Mouse (Mus musculus): ENCODE measurements at regions not wholly inside any gene's neighbourhood (a gene's known extent, or its start where the extent isn't known, plus 50 kb on each side); places are given as distances from the start of the nearest gene placed in this dataset.

- no peaks in the 10 kb centered on the region for H3K27me3 ChIP-seq (ENCODE audit: control insufficient read depth, insufficient read depth, low read length)
- no peak overlapping the region for H3K4me2 ChIP-seq (ENCODE audit: low read depth)
- ATAC-seq (ENCODE audit: insufficient read depth) (no peak), DNase-seq (ENCODE audit: low read depth in 3 of 3, low spot score in 3 of 3) (no peak)
- H3K4me1 ChIP-seq (replicated peaks; ENCODE audit: control insufficient read depth in 2 of 2, insufficient read depth in 2 of 2, low read length in 1 of 2): no peaks in the 10 kb centered on the region
- H3K4me3 ChIP-seq (ENCODE audit: insufficient read depth in 1 of 2, low read depth in 2 of 2, low read length in 2 of 2): no peak overlapping the region
- no peak overlapping the region for H3K27ac ChIP-seq
- H3K9me3 ChIP-seq (ENCODE audit: control insufficient read depth, low read length): no peaks in the 10 kb centered on the region
- no peaks in the 10 kb centered on the region for H3K36me3 ChIP-seq (replicated peaks; ENCODE audit: control insufficient read depth, insufficient read depth, low read depth)
- WGBS (ENCODE audit: insufficient replicate concordance): 35% methylated on average over 2 of the region's 2 CpGs
- no peak for TF ChIP-seq EP300 (IDR thresholded peaks at IDR 0.05; ENCODE audit: low read depth)
- no peak for TF ChIP-seq CTCF (IDR thresholded peaks at IDR 0.05; ENCODE audit: low read depth)
- no peak overlapping the region for H3K9ac ChIP-seq (replicated peaks)
Measured at GRCm38 (mm10) chr11:25391649-25392048, 818.9 kb downstream of the 5730522E02Rik start.

DNA sequence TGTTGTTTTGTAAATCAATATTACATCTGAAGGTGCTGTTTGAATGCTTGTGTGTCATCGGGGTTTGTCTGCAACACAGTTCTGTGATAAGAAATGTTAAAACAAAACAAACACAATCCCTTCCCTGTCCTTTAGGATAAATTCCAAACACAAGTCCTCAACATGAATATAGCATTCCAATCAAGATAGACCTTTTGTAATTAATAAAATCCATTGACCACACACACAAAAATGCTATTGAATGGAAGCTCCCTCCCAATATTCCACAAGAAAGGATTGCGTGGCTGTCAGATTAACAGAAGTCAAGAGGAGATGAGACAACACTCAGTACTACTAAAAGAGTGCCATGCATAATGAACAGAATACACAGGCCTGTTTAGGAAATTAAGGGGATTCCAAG is 843.5 kb downstream of the 5730522E02Rik start:
- Histone ChIP-seq H3K27ac (no peak overlapping the region), H3K27me3 (ENCODE audit: control insufficient read depth, insufficient read depth, low read length) (no peaks in the 10 kb centered on the region), H3K4me2 (ENCODE audit: low read depth) (no peak overlapping the region), H3K9ac (replicated peaks) (no peak overlapping the region), H3K4me1 (replicated peaks; ENCODE audit: control insufficient read depth in 2 of 2, insufficient read depth in 2 of 2, low read length in 1 of 2) (no peaks in the 10 kb centered on the region), H3K9me3 (ENCODE audit: control insufficient read depth, low read length) (no peaks in the 10 kb centered on the region), H3K4me3 (ENCODE audit: insufficient read depth in 1 of 2, low read depth in 2 of 2, low read length in 2 of 2) (no peak overlapping the region), H3K36me3 (replicated peaks; ENCODE audit: control insufficient read depth, insufficient read depth, low read depth) (no peaks in the 10 kb centered on the region)
- WGBS (ENCODE audit: insufficient replicate concordance): 61% methylated on average over 2 of the region's 2 CpGs
- TF ChIP-seq CTCF (IDR thresholded peaks at IDR 0.05; ENCODE audit: low read depth): no peak
- no peak for TF ChIP-seq EP300 (IDR thresholded peaks at IDR 0.05; ENCODE audit: low read depth)
- ATAC-seq (ENCODE audit: insufficient read depth) (no peak), DNase-seq (ENCODE audit: low read depth in 3 of 3, low spot score in 3 of 3) (no peak)

DNA sequence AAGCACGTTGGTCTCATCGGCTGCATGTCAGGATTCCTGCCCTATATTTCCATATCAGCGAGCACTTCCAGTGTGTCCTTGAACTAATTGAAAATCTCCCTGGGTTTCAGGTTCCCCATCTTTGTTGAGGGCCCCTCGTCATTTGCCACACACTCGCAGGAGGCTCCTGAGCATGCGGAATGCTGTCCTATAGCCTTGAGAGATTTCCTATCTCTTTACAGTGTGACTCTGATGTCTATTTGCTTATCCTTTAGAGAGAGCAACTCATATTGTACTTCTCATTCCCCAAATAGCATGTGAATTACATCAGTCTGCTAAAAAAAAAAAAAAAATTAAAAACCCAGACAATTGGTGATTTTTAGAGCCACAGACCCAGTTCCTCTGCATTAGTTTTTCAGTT is 845.1 kb downstream of the 5730522E02Rik start:
- no peak for DNase-seq (ENCODE audit: low read depth in 3 of 3, low spot score in 3 of 3)
- Histone ChIP-seq H3K27ac (no peak overlapping the region), H3K4me3 (ENCODE audit: insufficient read depth in 1 of 2, low read depth in 2 of 2, low read length in 2 of 2) (no peak overlapping the region), H3K4me2 (ENCODE audit: low read depth) (no peak overlapping the region), H3K9me3 (ENCODE audit: control insufficient read depth, low read length) (no peaks in the 10 kb centered on the region), H3K36me3 (replicated peaks; ENCODE audit: control insufficient read depth, insufficient read depth, low read depth) (no peaks in the 10 kb centered on the region), H3K27me3 (ENCODE audit: control insufficient read depth, insufficient read depth, low read length) (no peaks in the 10 kb centered on the region), H3K9ac (replicated peaks) (no peak overlapping the region), H3K4me1 (replicated peaks; ENCODE audit: control insufficient read depth in 2 of 2, insufficient read depth in 2 of 2, low read length in 1 of 2) (no peaks in the 10 kb centered on the region)
- no peak for TF ChIP-seq CTCF (IDR thresholded peaks at IDR 0.05; ENCODE audit: low read depth)
- no peak for TF ChIP-seq EP300 (IDR thresholded peaks at IDR 0.05; ENCODE audit: low read depth)
- ATAC-seq (ENCODE audit: insufficient read depth): no peak
- WGBS (ENCODE audit: insufficient replicate concordance): 68% methylated on average over 6 of the region's 6 CpGs

DNA sequence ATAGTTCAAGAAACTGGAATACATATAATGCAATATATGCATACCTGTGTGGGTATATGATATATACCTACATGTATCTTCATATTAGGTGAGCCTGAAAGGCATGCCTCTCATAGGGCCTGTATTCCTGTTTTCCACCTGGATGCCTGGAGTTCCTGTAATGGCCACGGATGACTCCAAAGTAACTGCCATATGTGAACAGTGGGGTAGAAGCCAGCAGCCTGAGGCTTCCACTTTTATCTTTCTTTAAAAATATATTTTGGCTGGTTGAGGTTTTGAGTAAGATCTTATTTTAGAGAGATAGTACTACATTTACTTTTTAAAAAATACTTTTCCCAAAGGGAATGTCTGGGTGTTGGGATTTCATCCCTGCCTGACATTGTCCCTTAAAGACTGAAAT is 850.8 kb downstream of the 5730522E02Rik start:
- Histone ChIP-seq H3K4me3 (ENCODE audit: insufficient read depth in 1 of 2, low read depth in 2 of 2, low read length in 2 of 2) (no peak overlapping the region), H3K36me3 (replicated peaks; ENCODE audit: control insufficient read depth, insufficient read depth, low read depth) (no peaks in the 10 kb centered on the region), H3K4me1 (replicated peaks; ENCODE audit: control insufficient read depth in 2 of 2, insufficient read depth in 2 of 2, low read length in 1 of 2) (no peaks in the 10 kb centered on the region), H3K9me3 (ENCODE audit: control insufficient read depth, low read length) (no peaks in the 10 kb centered on the region), H3K27ac (no peak overlapping the region), H3K9ac (replicated peaks) (no peak overlapping the region), H3K4me2 (ENCODE audit: low read depth) (no peak overlapping the region), H3K27me3 (ENCODE audit: control insufficient read depth, insufficient read depth, low read length) (no peaks in the 10 kb centered on the region)
- DNase-seq (ENCODE audit: low read depth in 3 of 3, low spot score in 3 of 3) (no peak), ATAC-seq (ENCODE audit: insufficient read depth) (no peak)
- WGBS (ENCODE audit: insufficient replicate concordance): 62% methylated on average over 1 of the region's 1 CpGs
- TF ChIP-seq CTCF (IDR thresholded peaks at IDR 0.05; ENCODE audit: low read depth) (no peak), EP300 (IDR thresholded peaks at IDR 0.05; ENCODE audit: low read depth) (no peak)

GRCm38 (mm10) chr11:25357717-25358411 is 852.7 kb downstream of the 5730522E02Rik start:
- no peak overlapping the region for H3K4me3 ChIP-seq (ENCODE audit: insufficient read depth in 1 of 2, low read depth in 2 of 2, low read length in 2 of 2)
- H3K9me3 ChIP-seq (ENCODE audit: control insufficient read depth, low read length): no peaks in the 10 kb centered on the region
- no peak overlapping the region for H3K27ac ChIP-seq
- peak overlapping the region; percentile 20 for H3K4me2 ChIP-seq (ENCODE audit: low read depth)
- WGBS (ENCODE audit: insufficient replicate concordance): 28% methylated on average over 10 of the region's 10 CpGs
- no peak for DNase-seq (ENCODE audit: low read depth in 3 of 3, low spot score in 3 of 3)
- H3K27me3 ChIP-seq (ENCODE audit: control insufficient read depth, insufficient read depth, low read length): no peaks in the 10 kb centered on the region
- TF ChIP-seq EP300 (IDR thresholded peaks at IDR 0.05; ENCODE audit: low read depth): no peak
- no peak for TF ChIP-seq CTCF (IDR thresholded peaks at IDR 0.05; ENCODE audit: low read depth)
- H3K36me3 ChIP-seq (replicated peaks; ENCODE audit: control insufficient read depth, insufficient read depth, low read depth): no peaks in the 10 kb centered on the region
- H3K9ac ChIP-seq (replicated peaks): no peak overlapping the region
- no peak for ATAC-seq (ENCODE audit: insufficient read depth)
- no peaks in the 10 kb centered on the region for H3K4me1 ChIP-seq (replicated peaks; ENCODE audit: control insufficient read depth in 2 of 2, insufficient read depth in 2 of 2, low read length in 1 of 2)

Measured in liver, embryonic 14.5 days (tissue).